Mouse (Mus musculus): ENCODE data around the gene Leprot.

The Leprot gene

GRCm38 (mm10) chr4:101669161-101669560 lies 21.6 kb downstream of the Leprot start:
- no peak for DNase-seq

GRCm38 (mm10) chr4:101669811-101670210 lies 22.3 kb downstream of the Leprot start:
- DNase-seq = no peak

GRCm38 (mm10) chr4:101674790-101675189 lies 27.3 kb downstream of the Leprot start:
- no peak for DNase-seq

- no peak for DNase-seq
These were observed 28.2 kb downstream of the Leprot start for GRCm38 (mm10) chr4:101675726-101676125.

- no peak for DNase-seq
These were observed 35.1 kb downstream of the Leprot start for GRCm38 (mm10) chr4:101682620-101683019.

GRCm38 (mm10) chr4:101683086-101683485 lies 35.6 kb downstream of the Leprot start:
- no peak for DNase-seq

- no peak for DNase-seq
These were observed 37.3 kb downstream of the Leprot start for GRCm38 (mm10) chr4:101684821-101685220.

- DNase-seq = no peak
These were observed 38.8 kb downstream of the Leprot start for GRCm38 (mm10) chr4:101686227-101686810.

- DNase-seq = no peak
These were observed 41.7 kb downstream of the Leprot start for GRCm38 (mm10) chr4:101689241-101689640.

- DNase-seq = no peak
These were observed 42.1 kb downstream of the Leprot start for GRCm38 (mm10) chr4:101689645-101690044.

GRCm38 (mm10) chr4:101692892-101693291 lies 45.4 kb downstream of the Leprot start:
- DNase-seq = no peak

- no peak for DNase-seq
These were observed 47.0 kb downstream of the Leprot start for GRCm38 (mm10) chr4:101694529-101694928.

GRCm38 (mm10) chr4:101697236-101697635 lies 49.7 kb downstream of the Leprot start:
- DNase-seq = no peak

- no peak for DNase-seq
These were observed 51.9 kb downstream of the Leprot start for GRCm38 (mm10) chr4:101699423-101699822.

GRCm38 (mm10) chr4:101700892-101701640 lies 53.5 kb downstream of the Leprot start:
- no peak for DNase-seq

GRCm38 (mm10) chr4:101705325-101705724 lies 57.8 kb downstream of the Leprot start:
- no peak for DNase-seq

GRCm38 (mm10) chr4:101707234-101707633 lies 59.7 kb downstream of the Leprot start:
- no peak for DNase-seq

GRCm38 (mm10) chr4:101707953-101708352 lies 60.4 kb downstream of the Leprot start:
- no peak for DNase-seq
